Comparison of ENCODE assay signal across 13 mouse cellular contexts in the genomic region with DNA sequence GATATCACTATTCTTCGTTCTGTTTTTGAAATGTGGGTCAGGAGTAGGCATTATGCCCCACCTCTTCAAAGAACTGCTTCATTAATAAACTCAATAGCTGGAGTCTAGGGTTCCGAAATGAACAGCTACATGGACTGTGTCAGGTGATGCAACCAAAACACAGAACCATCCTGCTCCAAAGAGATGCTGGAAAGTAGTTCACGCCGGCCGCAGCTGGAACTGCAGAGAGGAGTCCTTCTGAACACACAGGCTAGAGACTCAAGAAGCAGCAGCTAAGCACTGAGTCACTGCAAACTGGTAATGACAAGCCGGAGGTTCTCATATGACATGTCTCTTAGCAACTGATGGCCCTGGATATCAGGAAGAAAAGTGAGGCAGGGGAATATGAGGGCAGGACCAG. TPM values are rescaled to one million over a fixed set of nuclear protein-coding genes. Genes with fewer than 3 reads are reported as not detected.
A peak's percentile ranks its signal among the peaks of the same experiment; 100 is the strongest.
DNase-seq lines count a peak whose midpoint lies in the region; ATAC-seq and TF ChIP-seq lines count a peak whose summit lies in the region.
"Had no signal": no experiment of that assay in that cellular context is flagged by ENCODE, and none has a peak within 500 bp of the region (broad histone marks: within the 10 kb centered on the region; RNA-seq: fewer than 3 reads in every experiment).

No protein-coding gene starts in this region.

- TF ChIP-seq EP300 in lung, postnatal 0 days (IDR thresholded peaks at IDR 0.05): no peak

- 78% methylated on average over 6 of the region's 6 CpGs for WGBS in forebrain, postnatal 0 days
- WGBS in forebrain, embryonic 15.5 days: 86% methylated on average over 6 of the region's 6 CpGs
- 58% methylated on average over 6 of the region's 6 CpGs for WGBS in lung, postnatal 0 days

- no peaks in the 10 kb centered on the region for H3K4me1 ChIP-seq in forebrain, postnatal 0 days (ENCODE audit: insufficient read depth)
- H3K4me1 ChIP-seq in forebrain, embryonic 15.5 days: peaks cover 6% of the 10 kb centered on the region; the same call in 1 of the 2 replicates
- peaks cover 18% of the 10 kb centered on the region; the same call in 1 of the 2 replicates for H3K4me1 ChIP-seq in lung, postnatal 0 days (ENCODE audit: insufficient read depth, low read depth, low read length)

- peak; percentile 45; the same call in 1 of the 2 replicates for ATAC-seq in forebrain, postnatal 0 days
- no peak for ATAC-seq in forebrain, embryonic 15.5 days (replicated peaks)
- no peak for ATAC-seq in lung, postnatal 0 days

- no peaks in the 10 kb centered on the region for H3K9me3 ChIP-seq in forebrain, postnatal 0 days (ENCODE audit: low read length)
- H3K9me3 ChIP-seq in forebrain, embryonic 15.5 days: no peaks in the 10 kb centered on the region
- no peaks in the 10 kb centered on the region for H3K9me3 ChIP-seq in lung, postnatal 0 days (ENCODE audit: low read length)
- H3K9me3 ChIP-seq: hindbrain, embryonic 12.5 days; midbrain, embryonic 12.5 days; neural tube, embryonic 12.5 days had no signal

- no peak overlapping the region for H3K4me2 ChIP-seq in forebrain, postnatal 0 days (ENCODE audit: low read depth)
- H3K4me2 ChIP-seq in forebrain, embryonic 15.5 days (replicated peaks): no peak overlapping the region
- H3K4me2 ChIP-seq in lung, postnatal 0 days (replicated peaks; ENCODE audit: low read depth, low read length): no peak overlapping the region
- H3K4me2 ChIP-seq: hindbrain, embryonic 12.5 days; lung, embryonic 14.5 days; midbrain, embryonic 12.5 days; neural tube, embryonic 12.5 days had no signal

- intact Hi-C loops in left cerebral cortex, postnatal 25 days (cut with DNase I): loop anchor here (5.0 kb wide), 2 partner anchors 56 to 144 kb away; a partner anchor contains a TSS

- H3K27ac ChIP-seq in forebrain, postnatal 0 days (ENCODE audit: low read depth, low read length): no peak overlapping the region
- no peak overlapping the region for H3K27ac ChIP-seq in forebrain, embryonic 15.5 days (replicated peaks)
- H3K27ac ChIP-seq in lung, postnatal 0 days (ENCODE audit: low read length): no peak overlapping the region
- H3K27ac ChIP-seq: hindbrain, embryonic 12.5 days; kidney, postnatal 0 days; midbrain, embryonic 12.5 days; neural tube, embryonic 12.5 days had no signal

- H3K9ac ChIP-seq in forebrain, postnatal 0 days: no peak overlapping the region
- no peak overlapping the region for H3K9ac ChIP-seq in forebrain, embryonic 15.5 days (replicated peaks)
- no peak overlapping the region for H3K9ac ChIP-seq in lung, postnatal 0 days (replicated peaks; ENCODE audit: low read depth)
- H3K9ac ChIP-seq: hindbrain, embryonic 12.5 days; lung, embryonic 14.5 days; midbrain, embryonic 12.5 days; neural tube, embryonic 12.5 days had no signal

- no peak overlapping the region for H3K4me3 ChIP-seq in forebrain, postnatal 0 days (ENCODE audit: low read depth, low read length)
- H3K4me3 ChIP-seq in forebrain, embryonic 15.5 days: no peak overlapping the region
- H3K4me3 ChIP-seq in lung, postnatal 0 days (ENCODE audit: low read depth, low read length): no peak overlapping the region
- H3K4me3 ChIP-seq: hindbrain, embryonic 12.5 days; midbrain, embryonic 12.5 days; neural tube, embryonic 12.5 days had no signal

- TF ChIP-seq CTCF in forebrain, postnatal 0 days (IDR thresholded peaks at IDR 0.05; ENCODE audit: low read depth): no peak
- no peak for TF ChIP-seq CTCF in lung, postnatal 0 days (IDR thresholded peaks at IDR 0.05)

- no peaks in the 10 kb centered on the region for H3K27me3 ChIP-seq in forebrain, postnatal 0 days (ENCODE audit: insufficient read depth, low read length)
- H3K27me3 ChIP-seq in forebrain, embryonic 15.5 days: no peaks in the 10 kb centered on the region
- H3K27me3 ChIP-seq in lung, postnatal 0 days (replicated peaks; ENCODE audit: insufficient read depth, low read length): no peaks in the 10 kb centered on the region
- H3K27me3 ChIP-seq: hindbrain, embryonic 12.5 days; midbrain, embryonic 12.5 days; neural tube, embryonic 12.5 days had no signal

- no peak for DNase-seq in forebrain, postnatal 0 days
- peak; percentile 7 for DNase-seq in layer of hippocampus, adult 11-12 months (ENCODE audit: low spot score)
- no peak for DNase-seq in layer of hippocampus, adult 8-10 months (ENCODE audit: low spot score in 2 of 2)
- peak; percentile 72 for DNase-seq in brain, adult 2 months (ENCODE audit: low read depth, low spot score)
- peak; percentile 42 to 69 for DNase-seq in left cerebral cortex, postnatal 25 days (ENCODE audit: low spot score in 2 of 2)
- DNase-seq in lung, postnatal 0 days (ENCODE audit: low spot score): no peak
- no peak for DNase-seq in spleen, postnatal 10 days (ENCODE audit: low spot score in 2 of 2)
- DNase-seq: lung, embryonic 14.5 days had no signal

- no peaks in the 10 kb centered on the region for H3K36me3 ChIP-seq in forebrain, postnatal 0 days (ENCODE audit: insufficient read depth)
- H3K36me3 ChIP-seq in forebrain, embryonic 15.5 days: no peaks in the 10 kb centered on the region
- H3K36me3 ChIP-seq in lung, postnatal 0 days (ENCODE audit: insufficient read depth, low read length): no peaks in the 10 kb centered on the region
- H3K36me3 ChIP-seq: hindbrain, embryonic 12.5 days; midbrain, embryonic 12.5 days; neural tube, embryonic 12.5 days had no signal

RNA-seq across cellular contexts. Expression of a gene that starts 57.5 kb away (rescaled TPM):
- 43.9 and 53.0 TPM in 2 replicates for total RNA-seq in forebrain, postnatal 0 days (2014; rRNA removed)
- polyA plus RNA-seq in forebrain, postnatal 0 days (2015; fragmentation: Nextera tagmentation; extraction: Ambion mirVana): 9.9 and 16.4 TPM in 2 replicates
- polyA plus RNA-seq in forebrain, embryonic 15.5 days (2015; fragmentation: Nextera tagmentation; extraction: Ambion mirVana): 36.7 and 38.0 TPM in 2 replicates
- total RNA-seq in layer of hippocampus, adult 8-10 months (2022): 10 to 100 TPM; 48.5 to 57.3 (median 49.5) TPM
- total RNA-seq in left cerebral cortex, postnatal 25 days (2021): 10 to 100 TPM; 86.5 to 88.3 TPM
- polyA plus RNA-seq in lung, postnatal 0 days (2015; fragmentation: Nextera tagmentation; extraction: Ambion mirVana): 10.7 and 12.9 TPM in 2 replicates

Comparison
In these comparisons a context has a peak if more than half of its experiments do, and no peak if none do; other contexts are left out.
1. DNase-seq: peak in layer of hippocampus, adult 11-12 months (single experiment), brain, adult 2 months (single experiment) and left cerebral cortex, postnatal 25 days (2 of 2); none in forebrain, postnatal 0 days (single experiment), layer of hippocampus, adult 8-10 months (0 of 2), lung, postnatal 0 days (single experiment) and spleen, postnatal 10 days (0 of 2).